ENCODE assay signal across 8 mouse cellular contexts in genomic region chr11:101175636-101176116, GRCm38 (mm10). TPM values are rescaled to one million over a fixed set of nuclear protein-coding genes. Genes with fewer than 3 reads are reported as not detected.
A peak's percentile ranks its signal among the peaks of the same experiment; 100 is the strongest.
DNase-seq lines count a peak whose midpoint lies in the region; ATAC-seq and TF ChIP-seq lines count a peak whose summit lies in the region.

No protein-coding gene starts in this region.

- ATAC-seq in embryonic facial prominence, embryonic 11.5 days (replicated peaks; ENCODE audit: insufficient number of reproducible peaks, low FRiP score, low TSS enrichment, low read depth): no peak
- ATAC-seq in intestine, embryonic 16.5 days: no peak
- ATAC-seq in neural tube, embryonic 15.5 days (ENCODE audit: low FRiP score): no peak

- H3K4me3 ChIP-seq in heart, adult 2 months: no peak overlapping the region
- peak overlapping the region; percentile 26 for H3K4me3 ChIP-seq in embryonic facial prominence, embryonic 11.5 days (ENCODE audit: low read depth, low read length)
- H3K4me3 ChIP-seq in intestine, embryonic 16.5 days (ENCODE audit: low read length): peak overlapping the region; percentile 44
- H3K4me3 ChIP-seq in neural tube, embryonic 15.5 days (replicated peaks): peak overlapping the region; percentile 51

- no peak for TF ChIP-seq CTCF in heart, adult 2 months (IDR thresholded peaks at IDR 0.05)

- no peaks in the 10 kb centered on the region for H3K79me2 ChIP-seq in heart, adult 2 months (replicated peaks; ENCODE audit: control insufficient read depth, insufficient read depth, low read length)

- no peak for TF ChIP-seq POLR2A in heart, adult 2 months (IDR thresholded peaks at IDR 0.05; ENCODE audit: insufficient read depth, low read depth, low read length)

- H3K9me3 ChIP-seq in embryonic facial prominence, embryonic 11.5 days (replicated peaks; ENCODE audit: control insufficient read depth, low read length): no peaks in the 10 kb centered on the region
- H3K9me3 ChIP-seq in intestine, embryonic 16.5 days (ENCODE audit: control insufficient read depth, low read length): no peaks in the 10 kb centered on the region
- no peaks in the 10 kb centered on the region for H3K9me3 ChIP-seq in neural tube, embryonic 15.5 days (replicated peaks)

- H3K4me2 ChIP-seq in embryonic facial prominence, embryonic 11.5 days (ENCODE audit: low read depth, low read length): peak overlapping the region; percentile 50
- H3K4me2 ChIP-seq in intestine, embryonic 16.5 days (ENCODE audit: low read depth, low read length): peak overlapping the region; percentile 78
- peak overlapping the region; percentile 75 for H3K4me2 ChIP-seq in neural tube, embryonic 15.5 days

- WGBS in heart, adult 2 months: 19% methylated on average over 11 of the region's 11 CpGs
- 11% methylated on average over 11 of the region's 11 CpGs for WGBS in embryonic facial prominence, embryonic 11.5 days
- 10% methylated on average over 11 of the region's 11 CpGs for WGBS in intestine, embryonic 16.5 days
- 8% methylated on average over 11 of the region's 11 CpGs for WGBS in neural tube, embryonic 15.5 days

- no peaks in the 10 kb centered on the region for H3K27me3 ChIP-seq in heart, adult 2 months (ENCODE audit: control insufficient read depth, insufficient read depth, low read length)
- peaks cover 45% of the 10 kb centered on the region for H3K27me3 ChIP-seq in embryonic facial prominence, embryonic 11.5 days (ENCODE audit: control insufficient read depth, insufficient read depth, low read length)
- H3K27me3 ChIP-seq in intestine, embryonic 16.5 days (replicated peaks; ENCODE audit: control insufficient read depth, insufficient read depth, low read length): peaks cover 4% of the 10 kb centered on the region; the same call in 1 of the 2 replicates
- peaks cover 35% of the 10 kb centered on the region for H3K27me3 ChIP-seq in neural tube, embryonic 15.5 days (replicated peaks)

- no peaks in the 10 kb centered on the region for H3K36me3 ChIP-seq in heart, adult 2 months (ENCODE audit: control insufficient read depth, insufficient read depth, low read length)
- H3K36me3 ChIP-seq in embryonic facial prominence, embryonic 11.5 days (replicated peaks; ENCODE audit: control insufficient read depth, insufficient read depth, low read depth, low read length): no peaks in the 10 kb centered on the region
- no peaks in the 10 kb centered on the region for H3K36me3 ChIP-seq in intestine, embryonic 16.5 days (ENCODE audit: control insufficient read depth, insufficient read depth, low read length)
- H3K36me3 ChIP-seq in neural tube, embryonic 15.5 days: no peaks in the 10 kb centered on the region

- no peak for TF ChIP-seq EP300 in heart, adult 2 months (IDR thresholded peaks at IDR 0.05; ENCODE audit: insufficient read depth, low read depth, low read length)

- intact Hi-C loops in heart, adult 2 months (cut with DNase I): loop anchor here (2.0 to 10.0 kb wide), 5 partner anchors 57 to 461 kb away; partner anchors contain the start of genes Coasy, Hspb9, Kat2a and Retreg3
- intact Hi-C loops in heart, postnatal 25 days (cut with DNase I): loop anchor here (5.0 kb wide), 1 partner anchor 193 kb away; no protein-coding TSS in a partner anchor

- peaks cover 9% of the 10 kb centered on the region for H3K4me1 ChIP-seq in heart, adult 2 months (ENCODE audit: control insufficient read depth, insufficient read depth, low read length)
- peaks cover 9% of the 10 kb centered on the region for H3K4me1 ChIP-seq in embryonic facial prominence, embryonic 11.5 days (ENCODE audit: control insufficient read depth, insufficient read depth, low read length)
- peaks cover 42% of the 10 kb centered on the region for H3K4me1 ChIP-seq in intestine, embryonic 16.5 days (ENCODE audit: control insufficient read depth, insufficient read depth, low read length)
- peaks cover 71% of the 10 kb centered on the region for H3K4me1 ChIP-seq in neural tube, embryonic 15.5 days

- no peak overlapping the region for H3K27ac ChIP-seq in heart, adult 2 months
- H3K27ac ChIP-seq in embryonic facial prominence, embryonic 11.5 days (replicated peaks; ENCODE audit: low read depth, low read length): no peak overlapping the region
- H3K27ac ChIP-seq in intestine, embryonic 16.5 days (ENCODE audit: low read length): no peak overlapping the region
- H3K27ac ChIP-seq in neural tube, embryonic 15.5 days (replicated peaks): peak overlapping the region; percentile 78

- H3K9ac ChIP-seq in heart, adult 2 months (ENCODE audit: low read depth, low read length): peak overlapping the region; percentile 3; the same call in 1 of the 2 replicates
- no peak overlapping the region for H3K9ac ChIP-seq in embryonic facial prominence, embryonic 11.5 days (replicated peaks; ENCODE audit: low read length)
- H3K9ac ChIP-seq in intestine, embryonic 16.5 days (ENCODE audit: low read depth, low read length): no peak overlapping the region; the same call in 1 of the 2 replicates
- peak overlapping the region; percentile 52 for H3K9ac ChIP-seq in neural tube, embryonic 15.5 days (replicated peaks)

- no peak for DNase-seq in heart, adult 2 months
- no peak for DNase-seq in heart, postnatal 25 days (ENCODE audit: low spot score)
- DNase-seq in 416B (ENCODE audit: low read depth): peak; percentile 44
- no peak for DNase-seq in embryonic facial prominence, embryonic 11.5 days (ENCODE audit: low spot score)
- DNase-seq in ovary, postnatal 14 days (ENCODE audit: low spot score): no peak
- no peak for DNase-seq in kidney, postnatal 10 days

RNA-seq across cellular contexts. Expression of gene Ccr10, which starts 0.4 kb away (rescaled TPM):
- total RNA-seq in heart, adult 2 months (2021): not detected
- polyA plus RNA-seq in heart, adult 2 months (2012; rRNA removed): 0.14 TPM in 1 of 2 replicates, not detected in the other
- total RNA-seq in heart, postnatal 25 days (2021): under 1 TPM in 1 of 2 experiments, not detected in 1; 0.14 TPM
- 0.20 TPM in 1 of 2 replicates, not detected in the other for polyA plus RNA-seq in embryonic facial prominence, embryonic 11.5 days (2014; fragmentation: Nextera tagmentation; extraction: Ambion mirVana)
- 0.20 and 0.29 TPM in 2 replicates for polyA plus RNA-seq in intestine, embryonic 16.5 days (2015; fragmentation: Nextera tagmentation; extraction: Ambion mirVana)
- 0.51 and 0.70 TPM in 2 replicates for polyA plus RNA-seq in neural tube, embryonic 15.5 days (2015; fragmentation: Nextera tagmentation; extraction: Ambion mirVana)

RNA-seq across cellular contexts. Expression of gene Plekhh3, which starts 4.5 kb away (rescaled TPM):
- 10 to 100 TPM; 14.3 to 28.1 TPM for total RNA-seq in heart, adult 2 months (2021)
- polyA plus RNA-seq in heart, adult 2 months (2012; rRNA removed): 24.4 and 26.7 TPM in 2 replicates
- total RNA-seq in heart, postnatal 25 days (2021): 10 to 100 TPM; 24.5 to 28.5 TPM
- polyA plus RNA-seq in embryonic facial prominence, embryonic 11.5 days (2014; fragmentation: Nextera tagmentation; extraction: Ambion mirVana): 3.7 and 5.3 TPM in 2 replicates
- polyA plus RNA-seq in intestine, embryonic 16.5 days (2015; fragmentation: Nextera tagmentation; extraction: Ambion mirVana): 9.2 and 10.1 TPM in 2 replicates
- 9.2 and 9.5 TPM in 2 replicates for polyA plus RNA-seq in neural tube, embryonic 15.5 days (2015; fragmentation: Nextera tagmentation; extraction: Ambion mirVana)

RNA-seq across cellular contexts. Expression of gene Cntnap1, which starts 5.4 kb away (rescaled TPM):
- 1 to 10 TPM; 1.3 to 1.5 TPM for total RNA-seq in heart, adult 2 months (2021)
- 3.1 and 4.0 TPM in 2 replicates for polyA plus RNA-seq in heart, adult 2 months (2012; rRNA removed)
- 1 to 10 TPM; 1.7 to 2.4 TPM for total RNA-seq in heart, postnatal 25 days (2021)
- polyA plus RNA-seq in embryonic facial prominence, embryonic 11.5 days (2014; fragmentation: Nextera tagmentation; extraction: Ambion mirVana): 0.28 and 0.39 TPM in 2 replicates
- 0.86 and 0.87 TPM in 2 replicates for polyA plus RNA-seq in intestine, embryonic 16.5 days (2015; fragmentation: Nextera tagmentation; extraction: Ambion mirVana)
- 11.2 and 12.3 TPM in 2 replicates for polyA plus RNA-seq in neural tube, embryonic 15.5 days (2015; fragmentation: Nextera tagmentation; extraction: Ambion mirVana)

RNA-seq across cellular contexts. Expression of gene Tubg2, which starts 20.0 kb away (rescaled TPM):
- total RNA-seq in heart, adult 2 months (2021): 1 to 10 TPM; 3.5 TPM
- polyA plus RNA-seq in heart, adult 2 months (2012; rRNA removed): 2.1 and 2.9 TPM in 2 replicates
- total RNA-seq in heart, postnatal 25 days (2021): 1 to 10 TPM; 2.5 to 3.9 TPM
- 7.8 and 8.0 TPM in 2 replicates for polyA plus RNA-seq in embryonic facial prominence, embryonic 11.5 days (2014; fragmentation: Nextera tagmentation; extraction: Ambion mirVana)
- 3.9 and 4.2 TPM in 2 replicates for polyA plus RNA-seq in intestine, embryonic 16.5 days (2015; fragmentation: Nextera tagmentation; extraction: Ambion mirVana)
- polyA plus RNA-seq in neural tube, embryonic 15.5 days (2015; fragmentation: Nextera tagmentation; extraction: Ambion mirVana): 49.9 and 60.7 TPM in 2 replicates

RNA-seq across cellular contexts. Expression of gene Ezh1, which starts 50.6 kb away (rescaled TPM):
- total RNA-seq in heart, adult 2 months (2021): 10 to 100 TPM; 29.8 to 31.4 TPM
- 26.1 and 34.1 TPM in 2 replicates for polyA plus RNA-seq in heart, adult 2 months (2012; rRNA removed)
- total RNA-seq in heart, postnatal 25 days (2021): 10 to 100 TPM; 26.0 to 30.4 TPM
- 11.6 and 12.4 TPM in 2 replicates for polyA plus RNA-seq in embryonic facial prominence, embryonic 11.5 days (2014; fragmentation: Nextera tagmentation; extraction: Ambion mirVana)
- polyA plus RNA-seq in intestine, embryonic 16.5 days (2015; fragmentation: Nextera tagmentation; extraction: Ambion mirVana): 16.2 and 18.8 TPM in 2 replicates
- polyA plus RNA-seq in neural tube, embryonic 15.5 days (2015; fragmentation: Nextera tagmentation; extraction: Ambion mirVana): 25.4 and 26.1 TPM in 2 replicates

Comparison
In these comparisons a context has a peak if more than half of its experiments do, and no peak if none do; other contexts are left out.
1. H3K9ac ChIP-seq: peak in heart, adult 2 months (single experiment) and neural tube, embryonic 15.5 days (single experiment); none in embryonic facial prominence, embryonic 11.5 days (single experiment) and intestine, embryonic 16.5 days (single experiment).
2. Peak in every context shown above with its lines, with median percentiles within 50 percentile points of each other: H3K4me2 ChIP-seq.